ENCODE assay signal across 8 mouse cellular contexts in genomic region chr9:95954585-95955461, GRCm38 (mm10). TPM values are rescaled to one million over a fixed set of nuclear protein-coding genes. Genes with fewer than 3 reads are reported as not detected.
DNase-seq lines count a peak whose midpoint lies in the region; ATAC-seq lines count a peak whose summit lies in the region.

Gene Xrn1 (plus strand): TSS chr9:95954760.

- H3K4me1 ChIP-seq in forebrain, embryonic 11.5 days (replicated peaks; ENCODE audit: control insufficient read depth, insufficient read depth, low read length) = no peaks in the 10 kb centered on the region
- peaks cover 6% of the 10 kb centered on the region for H3K4me1 ChIP-seq in heart, embryonic 16.5 days (ENCODE audit: control insufficient read depth, insufficient read depth, low read length)
- H3K4me1 ChIP-seq in liver, embryonic 15.5 days (replicated peaks) = peaks cover 20% of the 10 kb centered on the region
- H3K4me1 ChIP-seq in neural tube, embryonic 12.5 days = peaks cover 3% of the 10 kb centered on the region; the same call in 1 of the 2 replicates

- H3K9ac ChIP-seq in forebrain, embryonic 11.5 days (ENCODE audit: low read length) = peak within 1 kb of the TSS; percentile 95
- peak within 1 kb of the TSS; percentile 100 for H3K9ac ChIP-seq in heart, embryonic 16.5 days (ENCODE audit: low read length)
- peak within 1 kb of the TSS; percentile 92 for H3K9ac ChIP-seq in liver, embryonic 15.5 days
- peak within 1 kb of the TSS; percentile 89 for H3K9ac ChIP-seq in neural tube, embryonic 12.5 days

- H3K36me3 ChIP-seq in forebrain, embryonic 11.5 days (ENCODE audit: control insufficient read depth, insufficient read depth, low read length) = no peaks in the 10 kb centered on the region
- H3K36me3 ChIP-seq in heart, embryonic 16.5 days (ENCODE audit: control insufficient read depth, insufficient read depth) = no peaks in the 10 kb centered on the region
- 0 out of 2 replicates have a peak, but pooled peaks cover 3% of the 10 kb centered on the region for H3K36me3 ChIP-seq in liver, embryonic 15.5 days (replicated peaks)
- peaks cover 5% of the 10 kb centered on the region; the same call in 1 of the 2 replicates for H3K36me3 ChIP-seq in neural tube, embryonic 12.5 days

- DNase-seq in CD8-positive naive resting alpha-beta T cell, adult 2 months (ENCODE audit: low read depth in 2 of 2, low spot score in 2 of 2) = peak; percentile 87 to 94
- DNase-seq in c-Kit-positive CD71-negative TER-119-negative erythroid progenitor cells, embryonic 14.5 days (ENCODE audit: low read depth) = peak; percentile 94
- peak; percentile 96 for DNase-seq in forebrain, embryonic 11.5 days (ENCODE audit: low spot score)
- DNase-seq in kidney, postnatal 36 days = peak; percentile 92 to 96
- DNase-seq in telencephalon, adult 2 months (ENCODE audit: low read depth, low spot score) = peak; percentile 91

- H3K27ac ChIP-seq in forebrain, embryonic 11.5 days (ENCODE audit: low read depth, low read length) = peak within 1 kb of the TSS; percentile 77
- H3K27ac ChIP-seq in heart, embryonic 16.5 days (ENCODE audit: low read length) = peak within 1 kb of the TSS; percentile 94
- H3K27ac ChIP-seq in liver, embryonic 15.5 days (replicated peaks) = peak within 1 kb of the TSS; percentile 89
- H3K27ac ChIP-seq in neural tube, embryonic 12.5 days = peak within 1 kb of the TSS; percentile 82

- no peaks in the 10 kb centered on the region for H3K27me3 ChIP-seq in forebrain, embryonic 11.5 days (ENCODE audit: control insufficient read depth, insufficient read depth, low read length)
- H3K27me3 ChIP-seq in heart, embryonic 16.5 days (ENCODE audit: control insufficient read depth, insufficient read depth, low read length) = no peaks in the 10 kb centered on the region
- H3K27me3 ChIP-seq in liver, embryonic 15.5 days = no peaks in the 10 kb centered on the region
- no peaks in the 10 kb centered on the region for H3K27me3 ChIP-seq in neural tube, embryonic 12.5 days (replicated peaks)

- H3K9me3 ChIP-seq in forebrain, embryonic 11.5 days (ENCODE audit: control insufficient read depth, low read length) = no peaks in the 10 kb centered on the region
- no peaks in the 10 kb centered on the region for H3K9me3 ChIP-seq in heart, embryonic 16.5 days (replicated peaks; ENCODE audit: control insufficient read depth, low read length)
- no peaks in the 10 kb centered on the region for H3K9me3 ChIP-seq in liver, embryonic 15.5 days (replicated peaks)
- no peaks in the 10 kb centered on the region for H3K9me3 ChIP-seq in neural tube, embryonic 12.5 days

- peak within 1 kb of the TSS; percentile 81 for H3K4me2 ChIP-seq in forebrain, embryonic 11.5 days (ENCODE audit: low read depth, low read length, severe bottlenecking)
- H3K4me2 ChIP-seq in heart, embryonic 16.5 days (ENCODE audit: low read depth, low read length) = peak within 1 kb of the TSS; percentile 87
- H3K4me2 ChIP-seq in liver, embryonic 15.5 days = peak within 1 kb of the TSS; percentile 80
- H3K4me2 ChIP-seq in neural tube, embryonic 12.5 days (replicated peaks) = peak within 1 kb of the TSS; percentile 69

- H3K4me3 ChIP-seq in forebrain, embryonic 11.5 days (ENCODE audit: low read depth, low read length) = peak within 1 kb of the TSS; percentile 91
- peak within 1 kb of the TSS; percentile 98 for H3K4me3 ChIP-seq in heart, embryonic 16.5 days (ENCODE audit: low read length)
- peak within 1 kb of the TSS; percentile 88 for H3K4me3 ChIP-seq in liver, embryonic 15.5 days (replicated peaks)
- peak within 1 kb of the TSS; percentile 94 for H3K4me3 ChIP-seq in neural tube, embryonic 12.5 days

- ATAC-seq in forebrain, embryonic 11.5 days (replicated peaks; ENCODE audit: low FRiP score) = peak; percentile 99
- ATAC-seq in heart, embryonic 16.5 days (replicated peaks; ENCODE audit: extremely low read depth, insufficient read depth, low FRiP score) = peak; percentile 93
- peak; percentile 98 for ATAC-seq in liver, embryonic 15.5 days (ENCODE audit: insufficient read depth)
- peak; percentile 99 for ATAC-seq in neural tube, embryonic 12.5 days (ENCODE audit: low FRiP score, low read depth)

- under 1% methylated on average over 57 of the region's 57 CpGs for whole genome bisulfite sequencing in forebrain, embryonic 11.5 days
- WGBS in heart, embryonic 16.5 days = under 1% methylated on average over 57 of the region's 57 CpGs
- under 1% methylated on average over 57 of the region's 57 CpGs for whole genome bisulfite sequencing in liver, embryonic 15.5 days (ENCODE audit: insufficient replicate concordance)
- under 1% methylated on average over 57 of the region's 57 CpGs for WGBS in neural tube, embryonic 12.5 days

RNA-seq across cellular contexts. Expression of gene Xrn1, which starts in this region (rescaled TPM):
- 15.4 and 23.8 TPM in 2 replicates for polyA plus RNA-seq in forebrain, embryonic 11.5 days (2014; fragmentation: Nextera tagmentation; extraction: Ambion mirVana)
- 10.3 and 11.5 TPM in 2 replicates for polyA plus RNA-seq in heart, embryonic 16.5 days (2015; fragmentation: Nextera tagmentation; extraction: Ambion mirVana)
- 5.1 and 5.6 TPM in 2 replicates for polyA plus RNA-seq in liver, embryonic 15.5 days (2015; fragmentation: Nextera tagmentation; extraction: Ambion mirVana)
- 19.8 and 22.5 TPM in 2 replicates for polyA plus RNA-seq in neural tube, embryonic 12.5 days (2016; fragmentation: Nextera tagmentation; extraction: Ambion mirVana)

Comparison
In these comparisons a context has a peak if more than half of its experiments do, and no peak if none do; other contexts are left out.
1. Peak in every context shown above with its lines: DNase-seq, ATAC-seq, H3K4me3 ChIP-seq and H3K27ac ChIP-seq.